Mouse (Mus musculus) adrenal gland, postnatal 14 days (tissue): ENCODE results near the gene Igfals. TPM values are rescaled to one million over a fixed set of nuclear protein-coding genes. Genes with fewer than 3 reads are reported as not detected.

Experiments used
- DNase-seq: peaks from one replicate; pipeline ENCODE4 v3.0.0; 2021; ENCODE audit warnings: mixed read lengths
- total RNA-seq: library from RNA; stranded (reverse); gene quantifications from 2 replicates; pipeline ENCODE4 v1.2.3, GENCODE M21; 2021

The Igfals gene
- total RNA-seq, 1 experiment from 2014 or later = 12.2 TPM

GRCm38 (mm10) chr17:24861785-24862184 is 4.0 kb upstream of the Igfals start:
- DNase-seq = no peak

GRCm38 (mm10) chr17:24867914-24868313 is 2.1 kb downstream of the Igfals start:
- no peak for DNase-seq

- no peak for DNase-seq
These were observed 8.1 kb downstream of the Igfals start for GRCm38 (mm10) chr17:24873695-24874404.

GRCm38 (mm10) chr17:24874405-24874745 is 8.6 kb downstream of the Igfals start:
- no peak for DNase-seq

GRCm38 (mm10) chr17:24874989-24875388 is 9.2 kb downstream of the Igfals start:
- no peak for DNase-seq

GRCm38 (mm10) chr17:24877336-24878116 is 11.7 kb downstream of the Igfals start:
- DNase-seq = peak; percentile 57

GRCm38 (mm10) chr17:24878117-24878397 is 12.3 kb downstream of the Igfals start:
- DNase-seq = peak; percentile 78

- peak; percentile 61 for DNase-seq
These were observed 12.7 kb downstream of the Igfals start for GRCm38 (mm10) chr17:24878531-24878930.

- DNase-seq = peak; percentile 70
These were observed 16.1 kb downstream of the Igfals start for GRCm38 (mm10) chr17:24881738-24882440.

- no peak for DNase-seq
These were observed 18.6 kb downstream of the Igfals start for GRCm38 (mm10) chr17:24884391-24884790.

- no peak for DNase-seq
These were observed 19.7 kb downstream of the Igfals start for GRCm38 (mm10) chr17:24885356-24886133.

GRCm38 (mm10) chr17:24886134-24886931 is 20.5 kb downstream of the Igfals start, which contains the start of the genes Nubp2 and Spsb3:
TSS of gene Nubp2 (minus strand) at chr17:24886349.
TSS of gene Spsb3 (plus strand) at chr17:24886643.
- peak; percentile 99 for DNase-seq

- no peak for DNase-seq
These were observed 21.1 kb downstream of the Igfals start for GRCm38 (mm10) chr17:24886932-24887271.

GRCm38 (mm10) chr17:24887291-24888080 is 21.7 kb downstream of the Igfals start:
- DNase-seq = peak; percentile 26

- no peak for DNase-seq
These were observed 23.1 kb downstream of the Igfals start for GRCm38 (mm10) chr17:24888862-24889261.

GRCm38 (mm10) chr17:24890151-24891092 is 24.6 kb downstream of the Igfals start:
- DNase-seq = peak; percentile 27

GRCm38 (mm10) chr17:24891321-24891720 is 25.5 kb downstream of the Igfals start:
- DNase-seq = peak; percentile 15

- DNase-seq = no peak
These were observed 27.0 kb downstream of the Igfals start for GRCm38 (mm10) chr17:24892785-24893184.

- no peak for DNase-seq
These were observed 27.5 kb downstream of the Igfals start for GRCm38 (mm10) chr17:24893276-24893675.
